Mouse (Mus musculus): Measurements from ENCODE around the gene Gpr39.

Gene Gpr39

GRCm38 (mm10) chr1:125694338-125694737 is 17.5 kb downstream of the Gpr39 start:
- no peak for DNase-seq (ENCODE audit: low read depth, low spot score)

- no peak for DNase-seq (ENCODE audit: low read depth, low spot score)
Observed at GRCm38 (mm10) chr1:125701101-125701590, 24.4 kb downstream of the Gpr39 start.

- no peak for DNase-seq (ENCODE audit: low read depth, low spot score)
Observed at GRCm38 (mm10) chr1:125701773-125702172, 25.0 kb downstream of the Gpr39 start.

- no peak for DNase-seq (ENCODE audit: low read depth, low spot score)
Observed at GRCm38 (mm10) chr1:125702326-125702725, 25.5 kb downstream of the Gpr39 start.

GRCm38 (mm10) chr1:125705412-125705811 is 28.6 kb downstream of the Gpr39 start:
- DNase-seq (ENCODE audit: low read depth, low spot score), result no peak

- no peak for DNase-seq (ENCODE audit: low read depth, low spot score)
Observed at GRCm38 (mm10) chr1:125715286-125715685, 38.5 kb downstream of the Gpr39 start.

- no peak for DNase-seq (ENCODE audit: low read depth, low spot score)
Observed at GRCm38 (mm10) chr1:125716241-125716640, 39.4 kb downstream of the Gpr39 start.

- no peak for DNase-seq (ENCODE audit: low read depth, low spot score)
Observed at GRCm38 (mm10) chr1:125717906-125718305, 41.1 kb downstream of the Gpr39 start.

- no peak for DNase-seq (ENCODE audit: low read depth, low spot score)
Observed at GRCm38 (mm10) chr1:125719127-125719526, 42.3 kb downstream of the Gpr39 start.

GRCm38 (mm10) chr1:125721104-125721758 is 44.4 kb downstream of the Gpr39 start:
- DNase-seq (ENCODE audit: low read depth, low spot score), result no peak

GRCm38 (mm10) chr1:125724304-125724703 is 47.5 kb downstream of the Gpr39 start:
- no peak for DNase-seq (ENCODE audit: low read depth, low spot score)

- no peak for DNase-seq (ENCODE audit: low read depth, low spot score)
Observed at GRCm38 (mm10) chr1:125729025-125729565, 52.3 kb downstream of the Gpr39 start.

- DNase-seq (ENCODE audit: low read depth, low spot score), result no peak
Observed at GRCm38 (mm10) chr1:125729731-125730536, 53.1 kb downstream of the Gpr39 start.

GRCm38 (mm10) chr1:125730537-125730880 is 53.7 kb downstream of the Gpr39 start:
- no peak for DNase-seq (ENCODE audit: low read depth, low spot score)

- DNase-seq (ENCODE audit: low read depth, low spot score), result no peak
Observed at GRCm38 (mm10) chr1:125731854-125732253, 55.1 kb downstream of the Gpr39 start.

GRCm38 (mm10) chr1:125744766-125745165 is 68.0 kb downstream of the Gpr39 start:
- no peak for DNase-seq (ENCODE audit: low read depth, low spot score)

- DNase-seq (ENCODE audit: low read depth, low spot score), result no peak
Observed at GRCm38 (mm10) chr1:125755335-125755996, 78.7 kb downstream of the Gpr39 start.

GRCm38 (mm10) chr1:125759972-125760695 is 83.3 kb downstream of the Gpr39 start:
- DNase-seq (ENCODE audit: low read depth, low spot score), result no peak

GRCm38 (mm10) chr1:125760696-125761025 is 83.9 kb downstream of the Gpr39 start:
- DNase-seq (ENCODE audit: low read depth, low spot score), result no peak

GRCm38 (mm10) chr1:125762076-125762475 is 85.3 kb downstream of the Gpr39 start:
- DNase-seq (ENCODE audit: low read depth, low spot score), result no peak

- no peak for DNase-seq (ENCODE audit: low read depth, low spot score)
Observed at GRCm38 (mm10) chr1:125789804-125790203, 113.0 kb downstream of the Gpr39 start.

GRCm38 (mm10) chr1:125800506-125800905 is 123.7 kb downstream of the Gpr39 start:
- no peak for DNase-seq (ENCODE audit: low read depth, low spot score)

All from c-Kit-negative CD71-positive TER-119-positive erythroid progenitor cells, embryonic 14.5 days (primary cell).